Mouse (Mus musculus): ENCODE data around the gene Cebpg. TPM values are rescaled to one million over a fixed set of nuclear protein-coding genes. Genes with fewer than 3 reads are reported as not detected.

Gene Cebpg
- total RNA-seq, 1 experiment from 2014 or later, result 48.3 TPM

- peak; percentile 78 for DNase-seq
These were observed 30.7 kb downstream of the Cebpg start for GRCm38 (mm10) chr7:35025409-35026275.

- no peak for DNase-seq
These were observed 31.9 kb downstream of the Cebpg start for GRCm38 (mm10) chr7:35024426-35024825.

GRCm38 (mm10) chr7:35023251-35023650 lies 33.1 kb downstream of the Cebpg start:
- DNase-seq, result peak; percentile 43

GRCm38 (mm10) chr7:35021365-35021764 lies 35.0 kb downstream of the Cebpg start:
- DNase-seq, result no peak

GRCm38 (mm10) chr7:35015252-35015651 lies 41.1 kb downstream of the Cebpg start:
- no peak for DNase-seq

- no peak for DNase-seq
These were observed 43.1 kb downstream of the Cebpg start for GRCm38 (mm10) chr7:35013228-35013627.

- no peak for DNase-seq
These were observed 49.7 kb downstream of the Cebpg start for GRCm38 (mm10) chr7:35006661-35007060.

GRCm38 (mm10) chr7:35003171-35003737 lies 53.1 kb downstream of the Cebpg start:
- DNase-seq, result no peak

GRCm38 (mm10) chr7:35000839-35001238 lies 55.5 kb downstream of the Cebpg start:
- DNase-seq, result peak; percentile 67

Small RNAs within 50 kb of the gene (microRNA-seq; reads per million reads assigned to microRNA genes)
- gene Gm25033, result 0 reads per million in 2 experiments

Other genes starting within 250 kb of the Cebpg start
- gene Chst8, start 243.9 kb downstream of the Cebpg start, total RNA-seq (2021), result 4.6 and 6.7 TPM in 2 replicates
- gene Pepd, start 144.2 kb downstream of the Cebpg start, total RNA-seq (2021), result 68.8 and 77.6 TPM in 2 replicates
- gene Cebpa, start 62.7 kb upstream of the Cebpg start, total RNA-seq (2021), result 115 and 116 TPM in 2 replicates
- gene Slc7a10, start 129.8 kb upstream of the Cebpg start, total RNA-seq (2021), result 2.8 and 3.0 TPM in 2 replicates
- 15.7 and 20.2 TPM in 2 replicates for gene Lrp3, start 158.9 kb upstream of the Cebpg start, total RNA-seq (2021)

Data from adrenal gland, postnatal 25 days (tissue).